Comparison of ENCODE assay signal across 8 mouse cellular contexts in the genomic region with DNA sequence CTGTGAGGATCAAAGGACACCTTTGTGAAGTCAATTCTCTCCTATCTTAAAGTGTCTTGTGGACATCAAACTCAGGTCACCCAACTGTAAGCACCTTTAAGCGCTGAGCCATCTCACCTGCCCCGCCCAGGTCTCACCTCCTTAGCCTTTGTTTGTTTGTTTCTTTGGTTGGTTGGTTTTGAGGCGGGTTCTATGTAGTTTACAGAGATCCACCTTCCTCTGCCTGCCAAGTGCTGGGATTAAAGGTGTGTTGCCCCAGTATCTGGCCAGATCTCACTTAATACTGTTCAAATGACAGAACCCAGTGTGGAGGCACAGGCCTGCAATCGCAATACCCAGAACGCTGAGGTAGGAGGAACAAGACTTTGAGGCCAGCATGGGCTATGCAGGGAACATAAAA.
"Had no signal": no experiment of that assay in that cellular context is flagged by ENCODE, and none has a peak within 500 bp of the region (broad histone marks: within the 10 kb centered on the region; RNA-seq: fewer than 3 reads in every experiment).

No protein-coding gene starts in this region.

- DNase-seq: kidney, adult 11 months; lung, adult 2 months; lung, postnatal 36 days had no signal

- H3K9ac ChIP-seq: liver, embryonic 14.5 days; midbrain, embryonic 13.5 days had no signal

- H3K9me3 ChIP-seq: limb, embryonic 10.5 days; midbrain, embryonic 13.5 days had no signal

- H3K27me3 ChIP-seq: midbrain, embryonic 13.5 days had no signal

- ATAC-seq: lung, postnatal 0 days; midbrain, embryonic 13.5 days had no signal

- H3K4me3 ChIP-seq: left cerebral cortex, adult 2 months; limb, embryonic 10.5 days; midbrain, embryonic 13.5 days had no signal

- H3K27ac ChIP-seq: limb, embryonic 10.5 days; liver, embryonic 14.5 days; midbrain, embryonic 13.5 days had no signal
